Mouse (Mus musculus): ENCODE measurements at regions not wholly inside any gene's neighbourhood (a gene's known extent, or its start where the extent isn't known, plus 50 kb on each side); places are given as distances from the start of the nearest gene placed in this dataset.

DNA sequence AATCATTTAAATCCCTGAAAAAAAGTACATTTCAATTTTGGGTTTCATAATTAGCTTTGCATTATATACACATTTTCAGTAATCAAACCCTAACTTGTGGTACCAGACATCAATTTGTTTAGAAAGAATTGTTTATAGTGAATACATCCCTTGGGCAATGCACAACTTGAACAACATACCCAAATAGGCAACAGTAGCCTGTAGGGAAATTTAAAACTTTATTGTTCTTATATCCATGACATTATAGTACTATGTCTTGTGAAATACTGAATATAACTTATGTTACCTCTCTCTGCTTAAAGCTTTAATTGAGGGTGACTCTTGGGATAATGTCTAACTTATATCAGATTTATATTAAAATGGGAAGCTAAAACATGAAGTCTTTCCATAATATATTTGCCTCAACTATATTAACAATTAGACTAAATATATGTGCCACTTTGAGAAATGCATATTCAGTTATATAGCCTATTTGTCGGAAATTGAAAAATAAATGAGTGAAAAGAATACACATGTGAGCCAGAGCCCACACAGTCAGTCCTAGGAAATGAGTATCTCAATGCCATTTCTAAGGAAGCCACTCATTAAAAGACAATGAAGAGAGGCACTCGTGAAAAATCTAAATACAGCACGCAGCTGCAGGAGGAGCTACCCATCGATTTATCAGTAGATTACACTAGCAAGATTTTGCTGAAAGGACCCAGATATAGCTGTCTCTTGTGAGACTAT lies 458.1 kb upstream of the Slitrk6 start:
- intact Hi-C loops (cut with DNase I), result no loop called here
- TF ChIP-seq CTCF (IDR thresholded peaks at IDR 0.05), result no peak
- Histone ChIP-seq H3K27ac (no peak overlapping the region), H3K4me3 (no peak overlapping the region)
- DNase-seq, result no peak

DNA sequence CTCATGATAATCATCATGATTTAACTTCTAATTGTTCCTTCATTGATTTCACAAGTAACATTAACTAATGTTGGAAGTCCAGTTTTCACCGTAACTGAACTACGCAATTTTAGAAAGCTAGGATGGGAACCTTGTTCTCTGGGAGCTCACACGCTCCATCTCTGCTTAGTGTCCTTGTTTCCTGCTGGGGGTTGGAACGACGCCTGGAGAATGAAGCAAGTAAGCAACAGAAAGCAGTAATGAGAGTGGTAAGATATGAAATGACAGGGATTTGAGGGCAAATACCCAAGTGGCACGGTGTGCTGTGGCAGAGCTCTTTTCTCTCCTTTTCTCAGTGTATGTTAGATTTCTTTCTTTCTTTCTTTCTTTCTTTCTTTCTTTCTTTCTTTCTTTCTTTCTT lies 448.0 kb upstream of the Slitrk5 start:
- DNase-seq, result no peak
- intact Hi-C loops (cut with DNase I), result no loop called here
- Histone ChIP-seq H3K27ac (no peak overlapping the region), H3K4me3 (no peak overlapping the region)
- no peak for TF ChIP-seq CTCF (IDR thresholded peaks at IDR 0.05)

DNA sequence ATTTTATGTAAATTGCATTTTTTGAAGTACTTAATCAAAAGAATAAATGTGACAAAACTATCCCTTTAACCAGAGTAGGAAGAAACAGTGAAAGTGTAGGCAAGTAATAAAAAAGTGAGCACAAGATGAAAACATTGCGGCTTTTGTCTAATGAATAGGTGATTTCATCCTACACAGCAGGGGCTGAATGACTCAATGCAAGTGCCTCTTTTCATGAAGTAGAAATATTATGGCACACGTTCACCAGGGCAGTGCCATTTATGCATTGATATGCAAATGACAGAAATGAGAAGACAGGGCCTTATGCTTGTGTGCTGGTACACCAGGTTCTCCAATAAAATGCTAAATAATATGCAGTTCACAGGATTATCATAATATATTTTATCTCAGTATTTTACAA lies 435.8 kb upstream of the Slitrk5 start:
- intact Hi-C loops (cut with DNase I), result no loop called here

DNA sequence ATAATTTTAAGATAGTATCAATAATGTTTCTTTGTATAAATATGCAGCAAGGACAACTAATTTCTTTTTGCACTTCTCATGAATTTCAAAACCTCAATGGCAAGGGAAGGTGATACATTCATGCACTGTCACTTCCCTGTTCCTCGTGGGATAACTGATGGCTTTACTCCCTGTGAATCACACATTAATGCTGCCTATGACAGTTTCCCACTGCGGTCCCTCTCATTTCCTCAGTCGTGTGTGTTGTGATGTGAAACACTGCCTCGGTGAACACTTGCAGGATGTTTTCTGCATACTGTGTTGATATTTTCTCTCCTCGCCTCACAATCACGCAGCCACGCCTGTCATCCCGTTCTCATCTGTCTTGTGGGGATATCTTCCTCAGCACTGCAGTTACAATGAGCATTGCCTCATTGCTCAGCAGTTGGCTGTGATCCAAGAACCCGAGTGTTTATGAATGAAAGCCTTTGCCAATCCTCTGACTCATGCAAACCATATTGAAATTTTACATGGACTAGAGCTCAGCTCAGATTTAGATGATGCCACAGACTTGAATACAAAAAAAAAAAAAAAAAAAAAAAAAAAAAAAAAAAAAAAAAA lies 425.4 kb upstream of the Slitrk5 start:
- no peak overlapping the region for H3K27ac ChIP-seq
- intact Hi-C loops (cut with DNase I), result no loop called here
- DNase-seq, result peak; percentile 11
- no peak for TF ChIP-seq CTCF (IDR thresholded peaks at IDR 0.05)
- H3K4me3 ChIP-seq, result no peak overlapping the region

More for the DNA sequence above, 435.8 kb upstream of the Slitrk5 start:
- TF ChIP-seq CTCF (IDR thresholded peaks at IDR 0.05), result no peak
- no peak overlapping the region for H3K27ac ChIP-seq
- H3K4me3 ChIP-seq, result no peak overlapping the region
- no peak for DNase-seq

DNA sequence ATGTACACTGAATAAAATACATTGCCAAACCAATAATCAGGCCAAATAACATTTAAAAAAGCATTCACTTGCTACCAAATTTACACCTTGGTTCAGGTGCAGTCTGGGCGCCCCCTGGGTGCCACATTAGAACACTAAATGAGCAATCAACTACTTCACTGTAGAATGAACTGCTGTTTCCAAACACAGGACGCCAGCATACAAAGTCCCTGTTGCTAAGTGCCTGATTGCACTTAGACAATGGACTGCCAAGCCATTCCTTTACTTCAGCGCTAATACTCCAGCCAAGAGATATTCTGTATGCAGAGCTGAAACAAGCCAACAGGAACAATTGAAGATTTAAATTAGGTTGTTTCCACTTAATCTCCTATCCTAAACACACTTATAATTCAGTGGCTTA lies 421.7 kb upstream of the Slitrk5 start:
- Histone ChIP-seq H3K4me3 (no peak overlapping the region), H3K27ac (no peak overlapping the region)
- intact Hi-C loops (cut with DNase I), result no loop called here
- no peak for TF ChIP-seq CTCF (IDR thresholded peaks at IDR 0.05)
- DNase-seq, result no peak

DNA sequence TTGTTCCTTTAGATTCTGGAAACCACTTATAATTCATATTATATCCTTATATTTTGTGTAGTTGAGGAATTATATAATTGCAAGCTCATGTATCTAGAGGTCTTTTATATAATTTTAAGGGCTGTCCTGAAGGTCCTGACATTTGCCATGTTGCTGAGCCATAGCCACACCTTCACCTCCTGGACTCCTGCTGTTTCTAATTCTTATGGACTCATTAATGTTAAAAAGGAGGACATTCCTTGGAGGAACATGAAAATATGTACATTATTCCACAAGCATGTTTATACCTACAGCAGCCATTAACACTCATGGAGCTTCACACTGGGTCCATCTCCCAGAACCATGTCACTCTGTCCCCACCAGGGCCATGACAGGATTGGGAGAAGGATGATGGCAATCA lies 413.2 kb upstream of the Slitrk5 start:
- H3K4me3 ChIP-seq, result no peak overlapping the region
- no peak for TF ChIP-seq CTCF (IDR thresholded peaks at IDR 0.05)
- H3K27ac ChIP-seq, result no peak overlapping the region
- DNase-seq, result no peak
- intact Hi-C loops (cut with DNase I), result no loop called here

DNA sequence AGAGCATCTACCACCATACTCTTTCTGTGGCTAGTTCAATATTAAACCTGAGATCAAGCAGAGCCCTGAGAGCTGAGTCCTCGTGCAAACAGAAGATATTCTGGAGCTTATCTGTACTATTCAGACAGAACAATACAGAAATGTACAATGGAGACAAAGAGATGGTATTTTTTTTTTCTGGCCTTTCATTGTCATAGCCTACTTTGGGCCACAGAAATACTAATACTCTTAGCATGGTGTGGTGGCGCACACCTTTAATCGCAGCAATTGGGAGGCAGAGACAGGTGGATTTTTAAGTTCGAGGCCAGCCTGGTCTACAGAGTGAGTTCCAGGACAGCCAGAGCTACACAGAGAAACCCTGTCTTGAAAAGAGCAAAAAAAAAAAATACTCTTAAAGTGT lies 404.7 kb upstream of the Slitrk5 start:
- TF ChIP-seq CTCF (IDR thresholded peaks at IDR 0.05), result no peak
- intact Hi-C loops (cut with DNase I), result no loop called here
- no peak overlapping the region for H3K4me3 ChIP-seq
- H3K27ac ChIP-seq, result no peak overlapping the region
- no peak for DNase-seq

DNA sequence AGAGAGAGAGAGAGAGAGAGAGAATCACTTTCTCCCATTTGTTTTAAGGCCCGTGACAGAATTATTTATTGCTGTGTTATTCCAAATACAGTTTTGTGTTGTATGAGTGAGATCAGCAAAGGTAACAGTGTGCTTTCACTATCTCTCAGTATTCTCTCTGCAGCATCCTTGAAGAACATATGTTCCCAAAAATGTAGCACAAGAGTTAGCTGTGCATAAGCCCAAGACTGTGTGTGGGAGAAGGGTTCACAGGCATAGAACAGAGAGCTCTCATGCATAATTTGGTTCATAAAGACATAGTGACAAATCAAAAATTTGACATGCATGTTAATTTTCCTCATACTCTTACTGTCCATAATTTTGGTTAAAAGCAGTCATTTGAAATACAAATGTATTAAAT lies 393.5 kb upstream of the Slitrk5 start:
- Histone ChIP-seq H3K4me3 (no peak overlapping the region), H3K27ac (no peak overlapping the region)
- DNase-seq, result no peak
- intact Hi-C loops (cut with DNase I), result no loop called here
- no peak for TF ChIP-seq CTCF (IDR thresholded peaks at IDR 0.05)

DNA sequence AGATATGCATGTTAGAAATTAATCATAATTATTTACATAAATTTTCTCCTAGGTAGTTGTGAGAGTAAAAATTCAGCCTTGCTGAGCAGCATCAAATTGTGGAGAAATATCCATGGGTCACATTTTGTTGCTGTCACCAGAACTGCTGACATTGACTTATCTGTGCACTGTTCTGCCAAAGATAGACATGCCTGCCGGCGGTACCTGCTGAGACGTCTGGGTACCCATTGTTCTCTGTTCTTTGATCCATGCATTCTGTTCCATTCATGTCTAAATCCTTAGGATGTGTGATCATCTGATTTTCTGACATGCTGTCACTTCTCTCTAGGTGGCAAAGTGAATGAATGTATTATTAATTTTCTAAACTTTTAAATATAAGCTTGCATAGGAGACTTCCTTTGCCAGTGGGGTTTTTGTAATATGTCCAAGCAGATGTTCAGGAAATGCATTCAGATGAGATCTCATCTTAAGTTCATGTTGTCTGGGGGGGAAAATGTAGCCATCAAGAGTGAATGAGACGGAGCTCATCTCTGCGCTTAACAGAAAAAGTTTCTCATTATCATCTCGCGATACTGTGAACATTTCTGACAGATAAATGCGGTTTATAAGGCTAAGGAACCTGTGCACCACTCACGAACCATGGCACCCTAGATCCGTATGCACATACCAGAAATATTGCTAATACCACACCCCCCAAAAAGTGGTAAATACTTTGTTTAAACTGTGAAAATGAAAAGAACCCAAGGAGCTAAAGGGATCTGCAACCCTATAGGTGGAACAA lies 391.0 kb upstream of the Slitrk5 start:
- Histone ChIP-seq H3K4me3 (no peak overlapping the region), H3K27ac (no peak overlapping the region)
- intact Hi-C loops (cut with DNase I), result no loop called here
- no peak for TF ChIP-seq CTCF (IDR thresholded peaks at IDR 0.05)
- DNase-seq, result no peak

DNA sequence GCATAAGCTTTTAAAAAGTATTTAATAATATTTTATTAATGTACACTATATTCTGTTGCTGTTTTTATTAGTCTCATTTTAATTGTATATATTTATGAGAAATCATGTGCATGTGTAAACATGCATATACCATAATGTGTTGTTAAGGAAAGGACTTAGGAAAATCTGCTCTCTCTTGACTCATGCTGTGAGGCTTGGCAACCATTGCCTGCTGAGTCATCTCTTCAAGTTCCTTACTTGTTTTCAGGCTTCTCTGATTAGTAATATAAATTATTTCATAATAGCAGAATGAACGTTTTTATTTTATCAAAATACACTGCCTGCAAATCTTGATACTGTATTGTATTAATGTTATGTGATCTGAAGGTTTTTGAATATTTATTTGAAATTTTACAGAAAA lies 388.9 kb upstream of the Slitrk5 start:
- Histone ChIP-seq H3K4me3 (no peak overlapping the region), H3K27ac (no peak overlapping the region)
- intact Hi-C loops (cut with DNase I), result no loop called here
- TF ChIP-seq CTCF (IDR thresholded peaks at IDR 0.05), result no peak
- DNase-seq, result no peak

DNA sequence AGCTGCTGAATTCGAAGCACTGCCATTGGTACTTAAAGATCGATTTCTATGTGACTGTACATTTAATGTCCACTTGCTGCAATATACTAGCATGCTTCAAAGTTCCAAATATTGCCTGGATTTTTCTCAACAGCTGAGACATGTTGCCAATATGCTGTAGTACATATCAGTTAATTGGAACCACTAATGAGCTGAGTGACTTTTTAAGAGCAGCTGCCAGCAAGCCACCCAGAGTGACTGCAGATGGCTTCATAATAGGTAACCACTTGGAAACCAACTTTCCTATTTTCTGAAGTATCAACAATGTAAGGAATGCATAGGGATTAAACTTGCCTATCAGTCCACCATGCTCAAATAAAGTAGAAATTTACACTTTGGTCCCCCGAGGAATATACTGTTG lies 379.4 kb upstream of the Slitrk5 start:
- H3K27ac ChIP-seq, result no peak overlapping the region
- intact Hi-C loops (cut with DNase I), result no loop called here
- H3K4me3 ChIP-seq, result no peak overlapping the region
- no peak for TF ChIP-seq CTCF (IDR thresholded peaks at IDR 0.05)
- no peak for DNase-seq

DNA sequence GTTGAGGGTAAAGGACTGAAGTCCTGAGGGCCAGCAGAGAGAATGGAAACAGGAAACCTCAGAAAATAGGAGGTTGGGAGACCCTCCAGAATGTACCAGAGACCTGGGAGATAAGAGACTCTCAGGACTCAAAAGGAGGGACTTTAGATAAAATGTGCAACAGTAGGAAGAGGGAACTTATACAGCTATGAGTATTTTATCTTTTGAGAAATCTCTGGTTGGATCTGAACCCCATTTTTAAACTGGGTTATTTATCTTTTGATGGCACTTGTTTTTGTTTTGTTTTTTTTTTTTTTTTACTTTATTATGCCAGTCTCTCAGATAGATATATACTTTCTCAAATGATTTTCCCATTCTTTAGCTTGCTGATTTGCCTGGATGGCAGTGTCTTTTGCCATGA lies 377.1 kb upstream of the Slitrk5 start:
- H3K27ac ChIP-seq, result no peak overlapping the region
- TF ChIP-seq CTCF (IDR thresholded peaks at IDR 0.05), result no peak
- intact Hi-C loops (cut with DNase I), result no loop called here
- H3K4me3 ChIP-seq, result no peak overlapping the region
- DNase-seq, result no peak

DNA sequence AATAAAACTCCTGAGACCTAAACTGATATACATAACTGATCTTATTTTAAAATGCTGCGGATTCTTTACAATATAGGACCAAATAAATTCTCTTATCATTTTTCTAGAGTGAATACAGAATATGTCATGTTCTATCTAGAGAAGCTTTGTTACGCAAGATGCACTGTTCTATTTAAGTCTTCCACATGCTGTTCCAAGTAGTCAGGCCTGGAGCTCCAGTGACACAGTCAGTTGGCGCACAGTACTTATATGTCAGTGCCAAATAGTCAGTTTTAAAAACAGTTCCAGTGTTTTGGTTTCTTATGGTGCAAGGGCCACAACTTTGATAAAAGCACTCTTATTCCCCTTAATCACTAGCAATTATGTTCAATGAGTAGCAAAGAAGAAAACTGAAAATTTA lies 344.3 kb upstream of the Slitrk5 start:
- no peak for TF ChIP-seq CTCF (IDR thresholded peaks at IDR 0.05)
- DNase-seq, result peak; percentile 16
- intact Hi-C loops (cut with DNase I), result no loop called here
- Histone ChIP-seq H3K27ac (no peak overlapping the region), H3K4me3 (no peak overlapping the region)

Data from gastrocnemius, adult 2 months (tissue).